Mouse (Mus musculus) urinary bladder, postnatal 36 days (tissue): ENCODE measurements around the gene Zfyve28.

ENCODE experiments used
- DNase-seq, 2 experiments: peaks; one replicate each; pipeline ENCODE4 v3.0.0; 2022; ENCODE audit warnings: low spot score in 2 of 2, mixed read lengths in 1 of 2

The Zfyve28 gene

DNA sequence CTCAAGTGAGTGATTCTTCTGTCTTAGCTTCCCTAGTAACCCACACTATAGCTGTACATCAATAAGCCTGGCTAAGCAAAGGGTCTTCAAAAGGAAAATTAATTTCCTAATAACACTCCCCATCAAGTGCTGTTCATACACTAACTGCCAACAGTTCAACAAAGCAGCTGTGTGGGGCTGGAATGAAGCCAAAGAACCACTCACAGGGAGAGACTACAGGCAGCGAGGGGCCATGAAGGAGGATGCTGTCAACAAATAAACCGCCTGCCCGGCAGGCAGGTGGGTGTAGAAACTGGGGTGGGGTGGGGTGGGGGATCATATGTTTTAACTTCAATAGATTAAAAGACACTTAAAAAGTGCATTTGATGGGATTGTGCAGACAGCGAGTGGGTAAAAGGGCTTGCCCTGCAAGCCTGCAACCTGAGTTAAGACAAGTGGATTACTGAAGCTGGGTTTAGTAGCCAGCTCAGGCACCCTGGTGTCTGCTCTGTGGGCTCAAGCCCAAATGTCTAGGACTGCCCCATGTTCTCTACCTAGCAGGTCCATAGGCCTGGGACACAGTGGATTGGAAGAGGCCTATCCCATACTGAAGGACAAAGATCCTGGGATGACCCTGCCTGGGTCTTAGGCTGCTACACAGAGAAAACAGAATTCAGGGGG lies 35.8 kb downstream of the Zfyve28 start:
- DNase-seq = no peak

DNA sequence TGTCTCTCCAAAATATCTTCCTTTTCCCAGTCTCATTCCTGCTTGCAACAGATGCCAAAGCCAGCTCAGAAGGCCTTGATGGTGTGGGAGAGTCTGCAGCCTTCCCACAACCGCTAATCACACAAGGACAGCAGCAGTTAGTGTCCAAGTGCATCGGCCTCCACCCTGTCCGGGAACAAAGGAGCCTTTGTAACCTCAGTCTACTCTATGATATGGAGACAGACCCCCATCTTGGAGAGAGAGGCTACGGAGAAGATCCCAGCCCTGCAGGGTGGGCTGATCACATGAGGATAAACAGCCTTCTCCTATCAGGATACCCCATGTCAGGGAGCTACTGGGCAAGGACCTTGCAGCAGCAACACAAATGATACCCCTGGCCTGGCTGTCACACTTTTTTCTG lies 36.5 kb downstream of the Zfyve28 start:
- DNase-seq = no peak

DNA sequence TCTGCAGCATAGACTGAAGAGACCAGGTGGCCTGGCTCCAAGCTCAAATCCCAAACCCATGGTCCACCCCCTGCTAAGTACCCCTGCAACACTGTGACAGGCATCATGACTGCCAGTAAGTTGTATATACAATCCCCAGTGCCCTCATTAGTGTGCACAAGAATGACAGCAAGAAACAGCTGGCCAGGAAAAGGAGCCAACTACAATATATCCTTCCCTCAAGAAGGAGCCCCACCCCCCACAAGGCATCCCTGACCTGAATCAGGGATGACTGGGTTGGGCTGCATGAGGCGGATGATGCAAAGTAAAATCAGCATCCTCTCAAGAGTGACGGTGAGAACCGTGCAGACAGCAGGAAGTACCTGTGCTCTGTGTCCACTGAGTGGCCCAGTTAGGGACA lies 38.2 kb downstream of the Zfyve28 start:
- no peak for DNase-seq

GRCm38 (mm10) chr5:34249132-34249531 lies 39.1 kb downstream of the Zfyve28 start:
- no peak for DNase-seq

DNA sequence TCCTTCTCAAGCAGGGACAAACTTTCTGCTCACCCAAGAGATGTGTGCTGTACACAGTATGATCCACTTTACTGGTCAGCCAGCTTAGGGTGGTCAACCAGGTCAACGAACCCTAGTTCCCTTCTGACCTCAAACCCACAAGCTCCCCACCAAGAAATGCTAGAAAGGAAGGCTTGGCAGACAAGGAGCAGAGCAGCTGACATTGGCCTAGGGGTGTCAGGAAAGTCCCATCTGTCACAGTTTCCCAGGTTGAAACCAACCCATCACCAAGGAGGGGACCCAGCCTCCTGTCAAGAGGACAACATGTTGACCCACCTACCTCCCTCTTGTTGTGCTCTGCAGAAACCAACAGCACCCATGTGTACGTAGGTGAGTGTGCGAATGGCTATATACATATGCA lies 41.8 kb downstream of the Zfyve28 start:
- DNase-seq = no peak

GRCm38 (mm10) chr5:34243062-34243461 lies 45.2 kb downstream of the Zfyve28 start:
- DNase-seq = no peak

GRCm38 (mm10) chr5:34242224-34242963 lies 45.9 kb downstream of the Zfyve28 start:
- DNase-seq = peak in 1 of 2 experiments; percentile 48

GRCm38 (mm10) chr5:34238444-34238843 lies 49.8 kb downstream of the Zfyve28 start:
- no peak for DNase-seq

- no peak for DNase-seq
Observed at GRCm38 (mm10) chr5:34235898-34236420, 52.3 kb downstream of the Zfyve28 start.

- no peak for DNase-seq
Observed at GRCm38 (mm10) chr5:34235056-34235455, 53.2 kb downstream of the Zfyve28 start.

DNA sequence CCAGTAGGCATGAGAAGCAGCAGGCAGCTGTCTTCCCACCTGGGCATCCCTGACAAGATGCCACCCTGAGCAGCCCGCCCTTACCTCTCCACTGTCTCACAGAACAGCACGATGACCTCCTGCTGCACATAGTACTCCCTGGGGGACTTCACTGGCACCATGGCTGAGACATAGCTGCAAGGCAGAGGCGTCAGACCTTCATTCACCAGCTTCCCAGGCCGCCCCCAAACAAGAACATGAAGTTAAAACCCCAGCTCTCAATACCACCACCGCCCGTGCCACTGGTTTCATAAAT lies 55.1 kb downstream of the Zfyve28 start:
- no peak for DNase-seq

- no peak for DNase-seq
Observed at GRCm38 (mm10) chr5:34232481-34233220, 55.6 kb downstream of the Zfyve28 start.

DNA sequence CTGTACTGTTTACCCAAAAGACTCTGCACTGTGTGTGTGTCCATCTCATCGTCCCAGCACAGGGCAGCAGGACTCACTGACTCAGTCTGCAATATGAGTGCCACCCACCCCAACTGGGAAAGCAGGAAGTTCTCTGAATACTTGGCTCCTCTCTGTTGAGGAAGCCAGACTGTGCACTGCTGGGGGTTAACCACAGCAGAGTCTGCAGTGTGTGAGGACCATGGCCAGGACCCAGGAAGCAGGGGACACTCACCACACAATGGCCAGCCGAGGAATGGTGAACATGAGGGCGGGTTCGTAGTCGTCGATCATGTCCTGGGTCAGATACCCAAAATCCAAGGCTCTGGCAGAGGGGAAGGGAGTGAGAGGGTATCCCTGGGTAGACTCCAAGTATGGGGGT lies 56.3 kb downstream of the Zfyve28 start:
- DNase-seq = no peak

DNA sequence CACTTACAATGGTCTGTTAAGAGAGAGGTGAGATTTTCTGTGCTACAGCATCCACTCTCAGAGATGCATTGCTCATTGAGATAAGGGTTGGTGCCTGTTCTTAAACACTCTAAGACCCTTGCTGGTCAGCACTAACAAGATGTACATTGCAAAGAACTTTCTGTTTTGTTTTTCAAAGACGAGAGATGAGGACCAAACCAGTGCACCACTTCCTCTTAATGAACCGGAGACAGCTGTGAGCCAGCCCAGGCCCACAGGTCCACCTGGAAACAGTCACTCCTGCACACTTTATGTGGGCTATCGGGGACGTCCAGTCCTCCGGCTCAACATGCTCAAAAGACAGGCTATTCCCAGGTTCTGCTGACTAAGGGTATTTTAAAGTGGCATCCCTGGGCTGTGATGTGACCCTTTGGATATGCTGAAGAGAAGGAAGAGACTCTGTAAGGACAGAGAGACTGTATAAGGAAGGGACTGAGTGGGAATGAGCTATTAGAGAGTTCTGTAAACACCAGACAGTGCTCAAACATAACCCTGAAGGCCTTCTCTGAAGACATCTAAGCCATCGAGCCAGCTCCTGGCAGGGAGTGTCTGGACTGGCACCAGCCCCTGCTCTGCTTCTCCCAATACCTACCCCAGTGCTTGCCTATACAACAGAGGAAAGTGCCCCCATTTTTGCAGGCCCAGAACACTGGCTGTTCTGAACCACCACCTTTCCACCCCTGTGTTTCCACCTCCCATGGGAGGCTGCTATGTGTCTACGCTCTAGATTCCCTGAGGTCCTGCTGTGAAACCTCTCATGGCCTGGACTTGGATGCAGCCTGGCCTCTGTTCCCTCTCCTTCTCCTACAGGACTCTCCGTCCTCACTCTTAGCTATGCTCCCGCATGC lies 57.4 kb downstream of the Zfyve28 start:
- DNase-seq = no peak

GRCm38 (mm10) chr5:34229503-34229902 lies 58.7 kb downstream of the Zfyve28 start:
- DNase-seq = no peak

GRCm38 (mm10) chr5:34225516-34225915 lies 62.7 kb downstream of the Zfyve28 start:
- no peak for DNase-seq

- no peak for DNase-seq
Observed at GRCm38 (mm10) chr5:34224515-34224914, 63.7 kb downstream of the Zfyve28 start.

GRCm38 (mm10) chr5:34220001-34220400 lies 68.2 kb downstream of the Zfyve28 start:
- DNase-seq = no peak

- DNase-seq = peak in 1 of 2 experiments; percentile 24
Observed at GRCm38 (mm10) chr5:34218672-34219071, 69.6 kb downstream of the Zfyve28 start.

- no peak for DNase-seq
Observed at GRCm38 (mm10) chr5:34217756-34218155, 70.5 kb downstream of the Zfyve28 start.

- no peak for DNase-seq
Observed at GRCm38 (mm10) chr5:34216025-34216424, 72.2 kb downstream of the Zfyve28 start.

- DNase-seq = no peak
Observed at GRCm38 (mm10) chr5:34213659-34214058, 74.6 kb downstream of the Zfyve28 start.
